Mouse (Mus musculus): ENCODE results near the gene Gm49369. TPM values are rescaled to one million over a fixed set of nuclear protein-coding genes. Genes with fewer than 3 reads are reported as not detected.

Gene Gm49369
- 0.85 TPM in 1 of 4 replicates, not detected in the others for total RNA-seq (2023)

GRCm38 (mm10) chr7:142382567-142382966 lies at the start of gene Gm49369:
Gm49369 (minus strand) TSS chr7:142382667.

GRCm38 (mm10) chr7:142387419-142388148 lies 5.1 kb upstream of the Gm49369 start, which contains the start of gene Ctsd:
Ctsd (minus strand) TSS chr7:142388038.

GRCm38 (mm10) chr7:142373641-142374412 lies 8.6 kb downstream of the Gm49369 start, which contains the start of gene Ifitm10:
Ifitm10 (minus strand) TSS chr7:142373753.

Other genes with a start within 250 kb of the Gm49369 start
- not detected in 4 replicates for gene Gm39115, start 246.6 kb downstream of the Gm49369 start, total RNA-seq (2023)
- gene Gm45337, start 238.1 kb downstream of the Gm49369 start, total RNA-seq (2023) = not detected in 4 replicates
- gene Gm29735, start 225.6 kb downstream of the Gm49369 start, total RNA-seq (2023) = not detected in 4 replicates
- gene Gm4553, start 216.9 kb downstream of the Gm49369 start, total RNA-seq (2023) = not detected in 4 replicates
- gene Krtap5-2, start 206.7 kb downstream of the Gm49369 start, total RNA-seq (2023) = not detected in 4 replicates
- not detected in 4 replicates for gene Gm10153, start 192.3 kb downstream of the Gm49369 start, total RNA-seq (2023)
- not detected in 4 replicates for gene Krtap5-3, start 181.3 kb downstream of the Gm49369 start, total RNA-seq (2023)
- gene Gm7579, start 170.8 kb downstream of the Gm49369 start, total RNA-seq (2023) = not detected in 4 replicates
- not detected in 4 replicates for gene Krtap5-5, start 152.7 kb downstream of the Gm49369 start, total RNA-seq (2023)
- not detected in 4 replicates for gene Gm40460, start 141.6 kb downstream of the Gm49369 start, total RNA-seq (2023)
- not detected in 4 replicates for gene Gm2431, start 124.3 kb downstream of the Gm49369 start, total RNA-seq (2023)
- gene Gm4559, start 108.3 kb downstream of the Gm49369 start, total RNA-seq (2023) = not detected in 4 replicates
- gene Krtap5-1, start 85.5 kb downstream of the Gm49369 start, total RNA-seq (2023) = not detected in 4 replicates
- gene Krtap5-4, start 79.1 kb downstream of the Gm49369 start, total RNA-seq (2023) = not detected in 4 replicates
- 0.75 TPM in 1 of 4 replicates, not detected in the others for gene Ifitm10, start 8.9 kb downstream of the Gm49369 start, total RNA-seq (2023)
- gene Ctsd, start 5.4 kb upstream of the Gm49369 start, total RNA-seq (2023) = 67.6 to 79.8 TPM (median 71.9 TPM) in 4 replicates
- gene Syt8, start 52.2 kb upstream of the Gm49369 start, total RNA-seq (2023) = not detected in 4 replicates
- 3.1 to 9.1 TPM (median 5.4 TPM) in 4 replicates for gene Tnni2, start 59.1 kb upstream of the Gm49369 start, total RNA-seq (2023)
- 752 to 815 TPM (median 786 TPM) in 4 replicates for gene Lsp1, start 78.1 kb upstream of the Gm49369 start, total RNA-seq (2023)
- 37.8 to 47.2 TPM (median 41.7 TPM) in 4 replicates for gene Tnnt3, start 116.2 kb upstream of the Gm49369 start, total RNA-seq (2023)
- gene Mrpl23, start 150.0 kb upstream of the Gm49369 start, total RNA-seq (2023) = 12.4 to 20.3 TPM (median 16.7 TPM) in 4 replicates

Data from B cell, adult 62 days (primary cell).